Mouse (Mus musculus) heart, embryonic 14.5 days (tissue): ENCODE measurements around the gene Gm6583. TPM values are rescaled to one million over a fixed set of nuclear protein-coding genes. Genes with fewer than 3 reads are reported as not detected.

Experiments
- ATAC-seq: fragments of 200-750 bp; cut with Nextera tagmentation; 2 replicates; pipeline ENCODE4 v1.8.0; 2017; ENCODE audit warnings: low read depth, moderate TSS enrichment; ENCODE audit not compliant: insufficient number of reproducible peaks, insufficient read depth, low FRiP score
- H3K27ac ChIP-seq, 2 experiments: fragments of 200-500 bp in 1 of 2; fragments of 300-500 bp in 1 of 2; sonication (generic) in 1 of 2; replicated peaks in 1 of 2; 2 replicates each; pipeline ENCODE4 v1.5.1; 2012 to 2014; ENCODE audit warnings: low read depth in 2 of 2, low read length in 2 of 2, control low read depth in 1 of 2, mild to moderate bottlenecking in 1 of 2, mixed read lengths in 1 of 2; ENCODE audit not compliant: control insufficient read depth in 1 of 2, insufficient read depth in 1 of 2
- H3K27me3 ChIP-seq: fragments of 300-500 bp; sonication (generic); 2 replicates; pipeline ENCODE4 v1.6.1; 2014; ENCODE audit warnings: mild to moderate bottlenecking, low read length, control low read depth; ENCODE audit not compliant: control insufficient read depth, insufficient read depth
- H3K36me3 ChIP-seq: fragments of 300-500 bp; sonication (generic); 2 replicates; pipeline ENCODE4 v1.6.1; 2014; ENCODE audit warnings: mild to moderate bottlenecking, control low read depth, low read length, mixed read lengths; ENCODE audit not compliant: control insufficient read depth, insufficient read depth
- H3K4me1 ChIP-seq, 2 experiments: fragments of 200-500 bp in 1 of 2; fragments of 300-500 bp in 1 of 2; sonication (generic) in 1 of 2; 2 replicates each; pipeline ENCODE4 v1.6.1; 2012 to 2014; ENCODE audit warnings: low read length in 2 of 2, control low read depth in 1 of 2, mixed read lengths in 1 of 2; ENCODE audit not compliant: control insufficient read depth in 2 of 2, insufficient read depth in 2 of 2
- H3K4me2 ChIP-seq: fragments of 300-500 bp; sonication (generic); 2 replicates; pipeline ENCODE4 v1.6.1; 2014; ENCODE audit warnings: mild to moderate bottlenecking, low read length
- H3K4me3 ChIP-seq, 2 experiments: fragments of 200-500 bp in 1 of 2; fragments of 300-500 bp in 1 of 2; sonication (generic) in 1 of 2; 2 replicates each; pipeline ENCODE4 v1.5.1; 2012 to 2014; ENCODE audit warnings: low read length in 2 of 2, mild to moderate bottlenecking in 2 of 2, control low read depth in 1 of 2, low read depth in 1 of 2, moderate library complexity in 1 of 2; ENCODE audit not compliant: control insufficient read depth in 1 of 2, insufficient read depth in 1 of 2
- H3K9ac ChIP-seq: fragments of 300-500 bp; sonication (generic); 2 replicates; pipeline ENCODE4 v1.6.1; 2014; ENCODE audit warnings: mild to moderate bottlenecking, low read length
- H3K9me3 ChIP-seq: fragments of 300-500 bp; sonication (generic); 2 replicates; pipeline ENCODE4 v1.6.1; 2016; ENCODE audit warnings: low read length, control low read depth; ENCODE audit not compliant: control insufficient read depth
- WGBS: fragments of 180-500 bp; shearing (Covaris S2); extraction: QIAGEN DNeasy Blood & Tissue Kit; methylation state at CpG from one replicate; pipeline ENCODE4 v1.1.7; 2014; 5-methylcytosine and 5-hydroxymethylcytosine counted together
- polyA plus RNA-seq: library from polyadenylated mRNA; unstranded; fragments of >200 nt; fragmentation: Nextera tagmentation; extraction: Ambion mirVana; gene quantifications from 2 replicates; pipeline ENCODE4 v1.2.1, GENCODE M21; 2014

The Gm6583 gene
- polyA plus RNA-seq, 1 experiment from 2014 or later: not detected

DNA sequence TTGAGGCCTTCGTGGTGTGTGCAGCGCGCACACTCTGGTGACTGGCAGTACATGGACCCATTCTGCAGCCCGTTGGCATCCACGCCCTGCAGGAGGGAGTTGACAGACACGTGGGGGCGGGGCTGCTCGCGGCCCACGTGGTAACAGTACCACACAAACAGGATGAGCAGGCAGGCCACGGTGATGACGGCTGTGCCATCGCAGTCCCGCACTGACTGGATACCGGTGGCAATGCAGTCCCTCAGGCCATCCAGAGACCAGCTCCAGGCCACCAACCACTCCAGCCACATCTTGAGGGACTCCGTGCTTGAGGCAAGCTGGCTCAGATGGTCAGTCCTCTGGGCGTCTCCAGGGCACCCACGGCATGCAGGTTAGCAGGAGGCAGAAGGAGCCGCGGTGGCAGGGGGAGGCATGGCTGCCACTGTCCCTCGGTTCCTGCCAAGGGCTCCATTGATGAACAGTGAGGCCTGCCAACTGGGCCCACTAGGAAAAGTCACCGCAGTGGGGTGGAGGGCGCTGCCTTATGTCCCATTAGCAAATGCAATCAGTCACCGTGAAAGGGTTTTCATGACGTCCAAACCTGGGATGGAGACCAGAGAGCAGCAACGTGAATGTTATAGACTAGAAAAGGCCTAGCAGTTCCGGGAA lies 36.0 kb upstream of the Gm6583 start:
- Histone ChIP-seq H3K36me3 (no peaks in the 10 kb centered on the region), H3K4me1 (no peaks in the 10 kb centered on the region), H3K4me2 (no peak overlapping the region), H3K27me3 (peaks cover 82% of the 10 kb centered on the region), H3K9me3 (no peaks in the 10 kb centered on the region), H3K27ac (no peak overlapping the region), H3K4me3 (no peak overlapping the region), H3K9ac (no peak overlapping the region)
- WGBS: 55% methylated on average over 27 of the region's 27 CpGs
- no peak for ATAC-seq

- H3K4me1 ChIP-seq: no peaks in the 10 kb centered on the region
- peaks cover 74% of the 10 kb centered on the region for H3K27me3 ChIP-seq
- H3K27ac ChIP-seq: no peak overlapping the region
- WGBS: 41% methylated on average over 16 of the region's 16 CpGs
- ATAC-seq: no peak
- H3K4me2 ChIP-seq: no peak overlapping the region
- H3K9me3 ChIP-seq: no peaks in the 10 kb centered on the region
- H3K9ac ChIP-seq: no peak overlapping the region
- H3K36me3 ChIP-seq: no peaks in the 10 kb centered on the region
- no peak overlapping the region for H3K4me3 ChIP-seq
Observed at GRCm38 (mm10) chr5:112391002-112391401, 35.2 kb upstream of the Gm6583 start.

DNA sequence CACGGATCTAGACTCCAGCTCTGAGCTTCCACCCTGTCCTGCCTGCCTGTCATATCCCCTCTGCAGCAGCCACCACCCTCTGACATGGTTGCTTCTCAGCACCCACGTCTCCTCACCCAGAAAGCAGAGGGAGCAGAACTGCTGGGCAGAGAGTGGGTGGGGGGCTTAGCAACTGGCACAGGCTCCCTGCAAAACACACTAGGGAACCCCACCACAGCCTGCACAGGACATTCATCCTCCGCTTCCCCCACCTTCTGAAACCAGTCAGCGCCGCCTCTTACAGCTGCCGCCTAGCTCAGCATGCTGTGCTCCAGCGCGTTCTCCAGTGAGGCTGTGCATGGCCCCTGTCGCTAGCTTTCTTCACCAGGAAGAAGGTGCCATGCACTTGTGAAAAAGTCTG lies 33.5 kb upstream of the Gm6583 start:
- Histone ChIP-seq H3K27me3 (peaks cover 58% of the 10 kb centered on the region), H3K27ac (no peak overlapping the region), H3K36me3 (no peaks in the 10 kb centered on the region), H3K9ac (no peak overlapping the region), H3K4me3 (no peak overlapping the region), H3K4me2 (no peak overlapping the region), H3K4me1 (no peaks in the 10 kb centered on the region), H3K9me3 (no peaks in the 10 kb centered on the region)
- no peak for ATAC-seq
- WGBS: 73% methylated on average over 9 of the region's 9 CpGs

GRCm38 (mm10) chr5:112385973-112386372 lies 30.1 kb upstream of the Gm6583 start:
- Histone ChIP-seq H3K27ac (no peak overlapping the region), H3K4me2 (no peak overlapping the region), H3K4me1 (no peaks in the 10 kb centered on the region), H3K9ac (no peak overlapping the region), H3K36me3 (no peaks in the 10 kb centered on the region), H3K27me3 (peaks cover 24% of the 10 kb centered on the region), H3K9me3 (no peaks in the 10 kb centered on the region), H3K4me3 (no peak overlapping the region)
- no peak for ATAC-seq
- WGBS: 60% methylated on average over 2 of the region's 2 CpGs

GRCm38 (mm10) chr5:112384805-112385472 lies 29.1 kb upstream of the Gm6583 start:
- Histone ChIP-seq H3K27ac (no peak overlapping the region), H3K36me3 (no peaks in the 10 kb centered on the region), H3K9ac (no peak overlapping the region), H3K4me2 (no peak overlapping the region), H3K4me1 (no peaks in the 10 kb centered on the region), H3K27me3 (peaks cover 14% of the 10 kb centered on the region), H3K9me3 (no peaks in the 10 kb centered on the region), H3K4me3 (no peak overlapping the region)
- 86% methylated on average over 13 of the region's 13 CpGs for WGBS
- ATAC-seq: no peak

DNA sequence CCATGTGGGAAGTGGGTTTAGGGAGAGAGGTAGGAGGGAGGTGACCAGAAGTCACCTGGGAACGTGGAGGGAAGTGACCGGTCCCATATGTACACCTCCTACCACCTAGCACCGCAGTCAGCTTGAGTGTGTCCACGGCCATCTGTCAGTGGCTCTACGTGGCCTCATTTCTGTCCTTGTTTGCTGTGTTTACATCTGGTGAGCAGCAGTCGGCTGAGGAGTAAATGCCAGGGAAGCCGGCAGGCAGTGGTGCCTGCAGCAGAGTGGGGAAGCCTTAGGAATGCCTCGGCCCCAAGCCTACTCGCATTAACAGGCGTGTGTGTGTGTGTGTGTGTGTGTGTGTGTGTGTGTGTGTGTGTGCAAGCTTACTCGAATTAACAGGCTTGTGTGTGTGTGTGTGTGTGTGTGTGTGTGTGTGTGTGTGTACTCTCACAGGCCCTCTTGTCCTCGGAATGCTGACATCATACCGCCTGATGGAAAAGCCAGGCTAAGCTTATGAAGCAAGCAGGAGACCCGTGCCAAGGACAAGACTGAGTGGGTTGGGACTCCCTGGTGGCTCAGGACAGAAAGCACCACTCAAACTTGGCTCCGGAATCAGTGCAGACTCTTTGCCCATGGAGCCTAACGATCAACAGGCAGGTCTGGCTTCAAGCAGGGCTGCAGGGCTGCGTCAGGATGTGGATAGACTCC lies 27.0 kb upstream of the Gm6583 start:
- Histone ChIP-seq H3K36me3 (peaks cover 6% of the 10 kb centered on the region; the same call in 1 of the 2 replicates), H3K4me1 (no peaks in the 10 kb centered on the region), H3K9ac (no peak overlapping the region), H3K4me3 (no peak overlapping the region), H3K27me3 (no peaks in the 10 kb centered on the region), H3K27ac (no peak overlapping the region), H3K9me3 (no peaks in the 10 kb centered on the region), H3K4me2 (no peak overlapping the region)
- no peak for ATAC-seq
- WGBS: 51% methylated on average over 17 of the region's 17 CpGs

DNA sequence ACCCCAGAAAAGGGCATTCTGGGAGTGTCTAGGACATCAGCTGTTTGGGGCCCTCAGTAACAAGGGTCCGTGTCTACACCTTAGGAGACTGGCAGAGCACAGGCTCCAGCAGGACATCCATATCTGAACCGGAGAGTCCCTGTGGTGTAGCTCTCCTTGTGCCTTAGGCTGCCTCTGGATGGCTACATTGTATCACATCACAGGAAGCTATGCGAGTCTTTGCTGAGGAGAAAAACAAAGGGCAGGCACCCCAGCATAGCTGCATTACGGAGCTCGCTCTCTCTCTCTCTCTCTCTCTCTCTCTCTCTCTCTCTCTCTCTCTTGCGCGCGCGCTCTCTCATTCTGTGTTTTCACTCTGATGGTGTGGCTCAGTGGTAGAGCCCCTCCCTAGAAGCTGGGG lies 26.2 kb upstream of the Gm6583 start:
- 71% methylated on average over 9 of the region's 9 CpGs for WGBS

More for the DNA sequence above, 26.2 kb upstream of the Gm6583 start:
- Histone ChIP-seq H3K4me2 (no peak overlapping the region), H3K4me1 (no peaks in the 10 kb centered on the region), H3K4me3 (no peak overlapping the region), H3K36me3 (peaks cover 6% of the 10 kb centered on the region; the same call in 1 of the 2 replicates), H3K27me3 (no peaks in the 10 kb centered on the region), H3K9ac (no peak overlapping the region), H3K9me3 (no peaks in the 10 kb centered on the region), H3K27ac (no peak overlapping the region)
- ATAC-seq: no peak
